Mouse (Mus musculus) ES-E14 (cell line): ENCODE results near the gene Nfatc4. TPM values are rescaled to one million over a fixed set of nuclear protein-coding genes. Genes with fewer than 3 reads are reported as not detected.

Experiments
- DNase-seq: peaks from one replicate; pipeline ENCODE4 v3.0.0-alpha.2; 2013; ENCODE audit warnings: low read depth, low spot score
- H3K27ac ChIP-seq: 2 replicates; pipeline ENCODE4 v1.5.1; 2012; ENCODE audit warnings: low read depth, mild to moderate bottlenecking, low read length, moderate library complexity, mixed read lengths; ENCODE audit not compliant: poor library complexity, insufficient read depth, severe bottlenecking
- H3K36me3 ChIP-seq: 2 replicates; pipeline ENCODE4 v1.6.1; 2012; ENCODE audit warnings: mild to moderate bottlenecking, low read length, moderate library complexity, mixed read lengths; ENCODE audit not compliant: control insufficient read depth, poor library complexity, insufficient read depth, severe bottlenecking
- H3K4me1 ChIP-seq, 2 experiments: fragments of 150-350 bp in 1 of 2; sonication (generic) in 1 of 2; 2 replicates each; pipeline ENCODE4 v1.6.1; 2012; ENCODE audit warnings: low read length in 2 of 2, mild to moderate bottlenecking in 1 of 2, mixed read lengths in 1 of 2; ENCODE audit not compliant: control insufficient read depth in 2 of 2, insufficient read depth in 2 of 2, poor library complexity in 1 of 2
- H3K4me3 ChIP-seq, 2 experiments: fragments of 150-350 bp in 1 of 2; sonication (generic) in 1 of 2; 2 replicates each; pipeline ENCODE4 v1.5.1; 2012; ENCODE audit warnings: low read length in 2 of 2, low read depth in 1 of 2, mild to moderate bottlenecking in 1 of 2, mixed read lengths in 1 of 2; ENCODE audit not compliant: insufficient read depth in 1 of 2, poor library complexity in 1 of 2, severe bottlenecking in 1 of 2
- H3K9ac ChIP-seq: 2 replicates; pipeline ENCODE4 v1.6.1; 2012; ENCODE audit warnings: low read depth, mild to moderate bottlenecking, low read length, mixed read lengths; ENCODE audit not compliant: poor library complexity, insufficient read depth, severe bottlenecking
- H3K9me3 ChIP-seq: fragments of 150-350 bp; sonication (generic); 2 replicates; pipeline ENCODE4 v1.6.1; 2012; ENCODE audit warnings: low read depth, mild to moderate bottlenecking, low read length; ENCODE audit not compliant: control insufficient read depth, insufficient read depth
- CHD2 ChIP-seq: IDR thresholded peaks from 2 replicates; pipeline ENCODE4 v1.6.1; 2014; ENCODE audit warnings: mild to moderate bottlenecking, low read depth, low read length, inconsistent platforms
- HCFC1 ChIP-seq: IDR thresholded peaks from 2 replicates; pipeline ENCODE4 v1.6.1; 2012; ENCODE audit warnings: low read length, inconsistent platforms, borderline replicate concordance; ENCODE audit not compliant: insufficient read depth
- MAFK ChIP-seq: IDR thresholded peaks from 2 replicates; pipeline ENCODE4 v1.6.1; 2014; ENCODE audit warnings: mild to moderate bottlenecking, low read depth, low read length, inconsistent platforms; ENCODE audit not compliant: insufficient read depth
- ZC3H11A ChIP-seq: IDR thresholded peaks from 2 replicates; pipeline ENCODE4 v1.6.1; 2012; ENCODE audit warnings: low read depth, mild to moderate bottlenecking, inconsistent platforms, low read length, borderline replicate concordance
- ZNF384 ChIP-seq: IDR thresholded peaks from 2 replicates; pipeline ENCODE4 v1.6.1; 2012; ENCODE audit warnings: low read depth, low read length, inconsistent platforms
- in situ Hi-C, 2 experiments: fragments of 600-800 bp; cut with MboI; formaldehyde crosslinking; loops; one replicate each; pipeline ENCODE4 v1.15.1; 2025; ENCODE audit warnings: low sequenced_read_pairs in 2 of 2, inconsistent platforms in 1 of 2; ENCODE audit not compliant: unreplicated experiment in 2 of 2
- total RNA-seq: library from RNA; depleted of rRNA; stranded (reverse); fragments of 300-350 nt; gene quantifications from 2 replicates; pipeline ENCODE4 v1.2.3, GENCODE M21; 2012

Nfatc4 gene
- total RNA-seq, 1 experiment: 6.4 TPM

DNA sequence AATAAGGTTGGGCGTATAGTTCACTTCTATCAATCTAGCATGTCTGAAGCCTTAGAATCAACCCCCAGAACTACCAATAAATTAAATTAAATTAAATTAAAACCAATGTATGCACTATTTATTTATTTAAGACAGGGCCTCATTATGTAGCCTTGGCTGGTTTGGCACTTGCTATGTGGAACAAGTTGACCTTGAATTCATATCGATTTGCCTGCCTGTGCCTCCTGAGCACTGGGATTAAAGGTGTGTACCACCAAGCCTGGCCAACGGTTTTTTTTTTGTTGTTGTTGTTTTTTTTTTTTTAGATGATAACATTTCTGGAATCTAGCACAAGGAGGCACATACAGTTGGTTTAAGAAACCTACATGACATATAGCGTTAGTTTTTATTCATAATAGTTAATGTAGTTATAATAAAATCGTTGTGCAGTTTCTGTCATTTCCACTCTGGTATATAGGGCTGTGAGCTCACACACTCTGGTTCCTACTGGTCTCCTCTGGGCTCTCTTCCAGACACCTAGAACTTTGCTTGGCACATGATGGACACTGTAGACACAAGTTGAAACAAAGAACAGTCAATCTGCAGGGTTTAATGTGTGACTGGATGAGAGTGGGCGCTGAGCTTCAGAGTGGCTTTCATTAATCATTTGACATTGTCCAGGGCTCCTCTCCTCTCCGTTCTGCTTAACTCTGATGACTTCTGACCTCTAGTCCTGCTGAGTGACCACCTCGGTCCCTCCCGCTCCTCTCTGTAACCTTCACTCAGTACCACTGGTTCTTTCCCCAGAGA is 22.8 kb downstream of the Nfatc4 start:
- H3K27ac ChIP-seq: no peak overlapping the region
- H3K4me3 ChIP-seq: no peak overlapping the region
- no peak overlapping the region for H3K9ac ChIP-seq
- no peaks in the 10 kb centered on the region for H3K9me3 ChIP-seq
- DNase-seq: no peak
- no peaks in the 10 kb centered on the region for H3K36me3 ChIP-seq
- TF ChIP-seq CHD2: no peak
- in situ Hi-C loops: no loop called here
- H3K4me1 ChIP-seq: peaks cover 0 to 3% of the 10 kb centered on the region in 2 experiments; a peak in 1 of 4 replicates

- TF ChIP-seq CHD2 (no peak), MAFK (no peak), ZNF384 (no peak), ZC3H11A (no peak), HCFC1 (no peak)
- in situ Hi-C loops: no loop called here
- Histone ChIP-seq H3K9ac (no peak overlapping the region), H3K27ac (no peak overlapping the region), H3K4me3 (no peak overlapping the region), H3K36me3 (no peaks in the 10 kb centered on the region), H3K4me1 (peaks cover 2 to 6% of the 10 kb centered on the region in 2 experiments; a peak in 2 of 4 replicates), H3K9me3 (no peaks in the 10 kb centered on the region; the same call in 1 of the 2 replicates)
- no peak for DNase-seq
These were observed 27.9 kb downstream of the Nfatc4 start for GRCm38 (mm10) chr14:55850885-55851284.

- H3K27ac ChIP-seq: peak overlapping the region; percentile 45
- in situ Hi-C loops: no loop called here
- peak overlapping the region; percentile 58 to 71 for H3K4me3 ChIP-seq
- peaks cover 2 to 7% of the 10 kb centered on the region in 2 experiments; a peak in 2 of 4 replicates for H3K4me1 ChIP-seq
- H3K9ac ChIP-seq: peak overlapping the region; percentile 56
- no peak for DNase-seq
- H3K36me3 ChIP-seq: no peaks in the 10 kb centered on the region
- TF ChIP-seq ZC3H11A (no peak), HCFC1 (no peak), CHD2 (no peak), MAFK (no peak)
- no peaks in the 10 kb centered on the region; the same call in 1 of the 2 replicates for H3K9me3 ChIP-seq
These were observed 30.0 kb downstream of the Nfatc4 start for GRCm38 (mm10) chr14:55852646-55853551.

DNA sequence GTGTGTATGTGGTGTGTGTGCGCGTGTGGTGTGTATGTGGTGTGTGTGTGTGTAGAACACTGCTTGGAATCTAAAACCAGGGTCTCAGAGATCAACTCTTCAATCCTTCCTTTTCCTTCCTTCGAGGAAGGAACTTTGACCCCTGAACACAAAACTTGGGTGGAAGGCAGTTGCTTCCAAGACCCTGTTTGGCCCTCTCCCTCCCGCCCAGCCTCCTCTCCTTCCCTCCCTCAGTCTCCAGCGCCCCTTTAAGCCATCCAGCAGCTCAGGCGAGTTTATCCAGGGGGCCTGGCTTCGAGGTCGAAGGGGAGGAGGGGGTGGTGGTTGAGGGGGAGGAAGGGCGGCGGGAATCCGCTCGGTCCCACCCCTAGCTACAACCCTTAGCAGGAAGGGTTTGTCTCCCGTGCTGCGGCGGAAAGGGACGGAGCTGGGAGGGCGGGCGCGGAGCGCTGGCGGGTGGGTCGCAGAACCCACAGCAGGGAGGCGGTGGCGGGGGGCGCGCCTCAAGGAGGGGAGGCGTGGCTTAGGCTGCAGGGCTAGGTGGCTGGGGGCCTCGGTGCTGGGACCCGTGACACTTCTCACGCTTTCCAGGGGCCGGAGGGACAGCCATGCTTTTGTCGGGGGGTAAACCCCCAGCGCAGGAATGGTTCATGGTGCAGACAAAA is 30.8 kb downstream of the Nfatc4 start, which contains the start of gene Nynrin:
TSS of gene Nynrin (plus strand) at position 390 of the 665 bp plus-strand sequence.
- peak within 1 kb of the TSS; percentile 45 for H3K27ac ChIP-seq
- peak within 1 kb of the TSS; percentile 58 to 71 for H3K4me3 ChIP-seq
- peak; percentile 59 for DNase-seq
- H3K9ac ChIP-seq: peak within 1 kb of the TSS; percentile 56
- H3K9me3 ChIP-seq: no peaks in the 10 kb centered on the region; the same call in 1 of the 2 replicates
- H3K36me3 ChIP-seq: no peaks in the 10 kb centered on the region
- in situ Hi-C loops: no loop called here
- TF ChIP-seq ZC3H11A (no peak), HCFC1 (no peak), ZNF384 (no peak), CHD2 (no peak), MAFK (no peak)
- peaks cover 2 to 7% of the 10 kb centered on the region in 2 experiments; a peak in 2 of 4 replicates for H3K4me1 ChIP-seq
